In genomic region chr3:129708157-129708556, GRCm38 (mm10) we compare ENCODE assay signal across 8 mouse cellular contexts. TPM values are rescaled to one million over a fixed set of nuclear protein-coding genes. Genes with fewer than 3 reads are reported as not detected.
A peak's percentile ranks its signal among the peaks of the same experiment; 100 is the strongest.
DNase-seq lines count a peak whose midpoint lies in the region; ATAC-seq and TF ChIP-seq lines count a peak whose summit lies in the region.

No protein-coding gene starts in this region.

- 15% methylated on average over 5 of the region's 5 CpGs for WGBS in heart, postnatal 0 days
- WGBS in limb, embryonic 10.5 days: 13% methylated on average over 5 of the region's 5 CpGs

- no peaks in the 10 kb centered on the region for H3K9me3 ChIP-seq in MEL (replicated peaks; ENCODE audit: insufficient read depth, low read length)
- H3K9me3 ChIP-seq in heart, postnatal 0 days (replicated peaks; ENCODE audit: control insufficient read depth, low read length): no peaks in the 10 kb centered on the region
- no peaks in the 10 kb centered on the region for H3K9me3 ChIP-seq in limb, embryonic 10.5 days (replicated peaks)

- H3K79me2 ChIP-seq in MEL (ENCODE audit: control insufficient read depth, insufficient read depth, low read length, poor library complexity): no peaks in the 10 kb centered on the region

- H3K4me2 ChIP-seq in heart, postnatal 0 days (ENCODE audit: low read depth, low read length): no peak overlapping the region

- no peak for TF ChIP-seq POLR2A in MEL (IDR thresholded peaks at IDR 0.05; ENCODE audit: control insufficient read depth in 1 of 2, insufficient read depth in 1 of 2, low read depth in 1 of 2, low read length in 2 of 2, poor library complexity in 1 of 2)

- TF ChIP-seq RAD21 in MEL (IDR thresholded peaks at IDR 0.05; ENCODE audit: low read depth, low read length): peak; percentile 58

- H3K4me1 ChIP-seq in MEL (ENCODE audit: control insufficient read depth in 1 of 2, insufficient read depth in 2 of 2, low read length in 2 of 2): no peaks in the 10 kb centered on the region
- H3K4me1 ChIP-seq in heart, postnatal 0 days (ENCODE audit: control insufficient read depth, insufficient read depth): no peaks in the 10 kb centered on the region
- H3K4me1 ChIP-seq in limb, embryonic 10.5 days: 0 out of 2 replicates have a peak, but pooled peaks cover 3% of the 10 kb centered on the region

- H3K9ac ChIP-seq in MEL (ENCODE audit: control insufficient read depth, low read depth, low read length, poor library complexity, severe bottlenecking): no peak overlapping the region
- H3K9ac ChIP-seq in heart, postnatal 0 days (replicated peaks; ENCODE audit: low read depth, low read length): no peak overlapping the region

- no peak for TF ChIP-seq EP300 in MEL (IDR thresholded peaks at IDR 0.05; ENCODE audit: low read depth in 1 of 2, low read length in 2 of 2)
- TF ChIP-seq EP300 in heart, postnatal 0 days (IDR thresholded peaks at IDR 0.05; ENCODE audit: low read depth): no peak

- peak; percentile 62 to 73 (median 71) for TF ChIP-seq CTCF in MEL (IDR thresholded peaks at IDR 0.05 in 2 of 3, conservative IDR thresholded peaks at IDR 0.05 in 1 of 3; ENCODE audit: control insufficient read depth in 1 of 3, insufficient read depth in 1 of 3, low read depth in 2 of 3, low read length in 3 of 3, poor library complexity in 1 of 3, severe bottlenecking in 1 of 3)
- peak; percentile 71 for TF ChIP-seq CTCF in heart, postnatal 0 days (IDR thresholded peaks at IDR 0.05; ENCODE audit: low read depth)

- peak; percentile 54 for DNase-seq in layer of hippocampus, adult 11-12 months (ENCODE audit: low spot score)
- no peak for DNase-seq in layer of hippocampus, adult 9-10 months (ENCODE audit: low spot score)
- DNase-seq in MEL (ENCODE audit: low read depth, low spot score): peak; percentile 75
- DNase-seq in brain, adult 2 months (ENCODE audit: low read depth, low spot score): peak; percentile 82
- peak; percentile 66 for DNase-seq in heart, postnatal 0 days (ENCODE audit: low spot score)
- peak; percentile 69 for DNase-seq in limb, embryonic 10.5 days (ENCODE audit: low spot score)
- peak; percentile 76 for DNase-seq in retina, postnatal 1 day
- no peak for DNase-seq in urinary bladder, postnatal 10 days (ENCODE audit: low spot score)

- H3K27me3 ChIP-seq in MEL (ENCODE audit: control insufficient read depth in 1 of 2, insufficient read depth in 2 of 2, low read length in 2 of 2): no peaks in the 10 kb centered on the region
- H3K27me3 ChIP-seq in heart, postnatal 0 days (ENCODE audit: control insufficient read depth, insufficient read depth, low read length): no peaks in the 10 kb centered on the region
- no peaks in the 10 kb centered on the region for H3K27me3 ChIP-seq in limb, embryonic 10.5 days (ENCODE audit: low read depth, poor library complexity, severe bottlenecking)

- no peaks in the 10 kb centered on the region for H3K36me3 ChIP-seq in MEL (ENCODE audit: control insufficient read depth in 1 of 2, insufficient read depth in 2 of 2, low read length in 2 of 2)
- H3K36me3 ChIP-seq in heart, postnatal 0 days (replicated peaks; ENCODE audit: control insufficient read depth, insufficient read depth, low read length): 0 out of 2 replicates have a peak, but pooled peaks cover 6% of the 10 kb centered on the region
- H3K36me3 ChIP-seq in limb, embryonic 10.5 days: no peaks in the 10 kb centered on the region

- H3K4me3 ChIP-seq in MEL (ENCODE audit: control insufficient read depth in 1 of 2, insufficient read depth in 1 of 2, low read depth in 2 of 2, low read length in 2 of 2): no peak overlapping the region
- H3K4me3 ChIP-seq in heart, postnatal 0 days (ENCODE audit: low read depth, low read length): no peak overlapping the region
- no peak overlapping the region for H3K4me3 ChIP-seq in limb, embryonic 10.5 days

- ATAC-seq in heart, postnatal 0 days (ENCODE audit: insufficient read depth, low read depth): peak; percentile 39; the same call in 1 of the 2 replicates

- H3K27ac ChIP-seq in MEL (ENCODE audit: control insufficient read depth, low read depth, low read length): no peak overlapping the region
- no peak overlapping the region for H3K27ac ChIP-seq in heart, postnatal 0 days (ENCODE audit: low read depth)
- H3K27ac ChIP-seq in limb, embryonic 10.5 days: no peak overlapping the region

TF ChIP-seq in MEL, 35 proteins besides CTCF, POLR2A, EP300 and RAD21:
- TF ChIP-seq ZC3H11A (IDR thresholded peaks at IDR 0.05; ENCODE audit: low read depth, low read length) (peak; percentile 34), SMC3 (IDR thresholded peaks at IDR 0.05; ENCODE audit: low read depth, low read length) (peak; percentile 79), GATA1 (IDR thresholded peaks at IDR 0.05; ENCODE audit: low read depth, low read length) (no peak)

RNA-seq across cellular contexts. Expression of gene Egf, which starts 47.0 kb away (rescaled TPM):
- 1.5 and 1.8 TPM in 2 replicates for total RNA-seq in MEL (2012; rRNA removed)
- polyA plus RNA-seq in MEL (2012; ENCODE audit: insufficient read depth in 1 of 2, insufficient read length in 2 of 2, low read depth in 1 of 2, low replicate concordance in 2 of 2, missing spikeins in 1 of 2): 1 to 10 TPM in 1 of 2 experiments, not detected in 1; 3.1 TPM
- total RNA-seq in heart, postnatal 0 days (2014; rRNA removed; ENCODE audit: low replicate concordance): 2.6 and 12.4 TPM in 2 replicates
- 1.9 and 2.4 TPM in 2 replicates for polyA plus RNA-seq in heart, postnatal 0 days (2015; fragmentation: Nextera tagmentation; extraction: Ambion mirVana)
- polyA plus RNA-seq in limb, embryonic 10.5 days (2016; fragmentation: Nextera tagmentation; extraction: Ambion mirVana): 1.4 and 1.6 TPM in 2 replicates

Comparison
In these comparisons a context has a peak if more than half of its experiments do, and no peak if none do; other contexts are left out.
1. DNase-seq: peak in layer of hippocampus, adult 11-12 months (single experiment), MEL (single experiment), brain, adult 2 months (single experiment), heart, postnatal 0 days (single experiment), limb, embryonic 10.5 days (single experiment) and retina, postnatal 1 day (single experiment); none in layer of hippocampus, adult 9-10 months (single experiment) and urinary bladder, postnatal 10 days (single experiment).